In genomic region chr1:75336461-75336860, GRCm38 (mm10) we compare ENCODE assay signal across 14 mouse cellular contexts. TPM values are rescaled to one million over a fixed set of nuclear protein-coding genes. Genes with fewer than 3 reads are reported as not detected.
"Had no signal": no experiment of that assay in that cellular context is flagged by ENCODE, and none has a peak within 500 bp of the region (broad histone marks: within the 10 kb centered on the region; RNA-seq: fewer than 3 reads in every experiment).

No protein-coding gene starts in this region.

- H3K27me3 ChIP-seq: limb, embryonic 13.5 days; midbrain, embryonic 15.5 days; neural tube, embryonic 13.5 days had no signal

- H3K9me3 ChIP-seq: kidney, embryonic 15.5 days; limb, embryonic 13.5 days; midbrain, embryonic 10.5 days; midbrain, embryonic 15.5 days; neural tube, embryonic 13.5 days had no signal

- ATAC-seq: midbrain, embryonic 15.5 days had no signal

- H3K4me3 ChIP-seq: kidney, embryonic 15.5 days; limb, embryonic 13.5 days; midbrain, embryonic 10.5 days; midbrain, embryonic 15.5 days; neural tube, embryonic 13.5 days had no signal

- H3K27ac ChIP-seq: limb, embryonic 13.5 days; liver, embryonic 14.5 days; midbrain, embryonic 10.5 days; midbrain, embryonic 15.5 days; neural tube, embryonic 13.5 days had no signal

- H3K4me2 ChIP-seq: kidney, embryonic 15.5 days; limb, embryonic 13.5 days; midbrain, embryonic 15.5 days; neural tube, embryonic 13.5 days had no signal

- DNase-seq: kidney, adult 2 months; kidney, postnatal 25 days; layer of hippocampus, adult 9-11 months; layer of hippocampus, postnatal 36 days; lung, adult 18-20 months; retina, postnatal 1 day; right cerebral cortex, postnatal 14 days had no signal

- H3K36me3 ChIP-seq: kidney, embryonic 15.5 days; limb, embryonic 13.5 days; midbrain, embryonic 10.5 days; midbrain, embryonic 15.5 days; neural tube, embryonic 13.5 days had no signal

- H3K9ac ChIP-seq: kidney, embryonic 15.5 days; limb, embryonic 13.5 days; liver, embryonic 14.5 days; midbrain, embryonic 15.5 days; neural tube, embryonic 13.5 days had no signal

RNA-seq across cellular contexts. Expression of gene Resp18, which starts 58.2 kb away (rescaled TPM):
- polyA plus RNA-seq: limb, embryonic 13.5 days; liver, adult 2 months; liver, embryonic 14.5 days had no signal
